8 mouse cellular contexts compared by ENCODE assay signal in genomic region chr7:79493915-79494314, GRCm38 (mm10). TPM values are rescaled to one million over a fixed set of nuclear protein-coding genes. Genes with fewer than 3 reads are reported as not detected.
A peak's percentile ranks its signal among the peaks of the same experiment; 100 is the strongest.
DNase-seq lines count a peak whose midpoint lies in the region; TF ChIP-seq lines count a peak whose summit lies in the region.

No protein-coding gene starts in this region.

- no peak for TF ChIP-seq POLR2A in lung, adult 2 months (IDR thresholded peaks at IDR 0.05; ENCODE audit: borderline replicate concordance, extremely low read depth, low read depth, low read length)
- TF ChIP-seq POLR2A in bone marrow, adult 2 months (IDR thresholded peaks at IDR 0.05; ENCODE audit: borderline replicate concordance, control insufficient read depth, low read depth, low read length), result no peak

- H3K36me3 ChIP-seq in limb, embryonic 10.5 days, result no peaks in the 10 kb centered on the region

- peak; percentile 36 to 75 for DNase-seq in adrenal gland, adult (ENCODE audit: inconsistent age in 2 of 2, low spot score in 1 of 2)
- no peak for DNase-seq in adrenal gland, adult 8-10 months
- peak; percentile 41 for DNase-seq in lung, adult 2 months
- DNase-seq in lung, adult 18-20 months, result no peak
- DNase-seq in fibroblast of lung, adult 2 months (ENCODE audit: low read depth), result peak; percentile 7
- peak; percentile 69 for DNase-seq in limb, embryonic 10.5 days (ENCODE audit: low spot score)
- peak; percentile 74 for DNase-seq in right cerebral cortex, postnatal 25 days

- H3K27ac ChIP-seq in bone marrow, adult 2 months (ENCODE audit: control insufficient read depth, insufficient read depth, low read depth, low read length, poor library complexity), result no peak overlapping the region
- no peak overlapping the region for H3K27ac ChIP-seq in limb, embryonic 10.5 days

- TF ChIP-seq CTCF in lung, adult 2 months (IDR thresholded peaks at IDR 0.05; ENCODE audit: insufficient read depth, low read length), result peak; percentile 85
- peak; percentile 84 for TF ChIP-seq CTCF in bone marrow, adult 2 months (IDR thresholded peaks at IDR 0.05; ENCODE audit: control insufficient read depth, insufficient read depth, low read length)

- H3K4me3 ChIP-seq in lung, adult 2 months (replicated peaks; ENCODE audit: extremely low read depth, low read depth, low read length), result no peak overlapping the region
- H3K4me3 ChIP-seq in bone marrow, adult 2 months (replicated peaks; ENCODE audit: control insufficient read depth, low read depth, low read length), result no peak overlapping the region
- no peak overlapping the region for H3K4me3 ChIP-seq in limb, embryonic 10.5 days

- no peaks in the 10 kb centered on the region for H3K4me1 ChIP-seq in lung, adult 2 months (ENCODE audit: control insufficient read depth, insufficient read depth, low read length)
- H3K4me1 ChIP-seq in bone marrow, adult 2 months (ENCODE audit: control insufficient read depth, insufficient read depth, low read length), result no peaks in the 10 kb centered on the region
- H3K4me1 ChIP-seq in limb, embryonic 10.5 days, result peaks cover 18% of the 10 kb centered on the region

- no peaks in the 10 kb centered on the region for H3K9me3 ChIP-seq in limb, embryonic 10.5 days (replicated peaks)

- WGBS in lung, adult 2 months, result 11% methylated on average over 8 of the region's 8 CpGs
- WGBS in bone marrow, adult 2 months, result 13% methylated on average over 8 of the region's 8 CpGs
- WGBS in limb, embryonic 10.5 days, result 9% methylated on average over 8 of the region's 8 CpGs

- peaks cover 64% of the 10 kb centered on the region for H3K27me3 ChIP-seq in limb, embryonic 10.5 days (ENCODE audit: low read depth, poor library complexity, severe bottlenecking)

RNA-seq across cellular contexts. Expression of gene Polg, which starts 27.8 kb away (rescaled TPM):
- 10 to 100 TPM; 73.6 to 86.6 (median 84.0) TPM for total RNA-seq in adrenal gland, adult 8-10 months (2022)
- 57.5 and 61.4 TPM in 2 replicates for polyA plus RNA-seq in lung, adult 2 months (2012; rRNA removed)
- polyA plus RNA-seq in bone marrow, adult 2 months (2011; ENCODE audit: insufficient read depth, insufficient read length, low replicate concordance, missing spikeins), result 74.2 and 180 TPM in 2 replicates
- 41.1 and 42.3 TPM in 2 replicates for polyA plus RNA-seq in limb, embryonic 10.5 days (2016; fragmentation: Nextera tagmentation; extraction: Ambion mirVana)

Comparison
In these comparisons a context has a peak if more than half of its experiments do, and no peak if none do; other contexts are left out.
1. DNase-seq: peak in adrenal gland, adult (2 of 2), lung, adult 2 months (single experiment), fibroblast of lung, adult 2 months (single experiment), limb, embryonic 10.5 days (single experiment) and right cerebral cortex, postnatal 25 days (single experiment); none in adrenal gland, adult 8-10 months (single experiment) and lung, adult 18-20 months (0 of 2).